Mouse (Mus musculus): ENCODE results near the gene Prss58. TPM values are rescaled to one million over a fixed set of nuclear protein-coding genes. Genes with fewer than 3 reads are reported as not detected.

Prss58 gene
- not detected in 2 replicates for polyA plus RNA-seq (2015; fragmentation: Nextera tagmentation; extraction: Ambion mirVana)

DNA sequence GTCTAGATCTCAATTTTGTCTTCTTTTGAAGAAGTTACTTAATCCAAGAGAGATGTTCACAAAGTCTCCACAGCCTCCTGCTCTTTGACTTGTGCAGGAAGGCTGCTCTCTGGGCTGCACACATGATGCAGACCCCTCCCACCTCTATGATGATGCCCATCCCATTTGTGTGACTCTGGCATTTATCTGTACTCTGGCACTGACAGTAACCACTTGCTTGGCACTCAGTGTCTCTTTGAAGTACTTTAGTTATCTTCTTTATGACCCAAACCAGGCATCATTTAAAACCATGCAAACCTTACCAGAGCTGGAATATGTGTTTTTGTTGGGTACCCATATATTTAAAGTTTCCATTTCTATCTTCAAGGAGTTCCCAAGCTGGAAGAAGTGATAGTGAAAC is at the start of gene Prss58:
Prss58 (minus strand) TSS at position 101 of the 400 bp plus-strand sequence.

GRCm38 (mm10) chr6:40940457-40940856 is 40.3 kb upstream of the Prss58 start, which contains the start of gene 1700074P13Rik:
1700074P13Rik (minus strand) TSS chr6:40940557.

GRCm38 (mm10) chr6:40887394-40887793 is 12.8 kb downstream of the Prss58 start, which contains the start of gene Moxd2:
Moxd2 (minus strand) TSS chr6:40887494.

Other genes with a start within 250 kb of the Prss58 start
- gene Moxd2, start 12.9 kb downstream of the Prss58 start, polyA plus RNA-seq (2015; fragmentation: Nextera tagmentation; extraction: Ambion mirVana) = not detected in 2 replicates
- gene 1700074P13Rik, start 40.2 kb upstream of the Prss58 start, polyA plus RNA-seq (2015; fragmentation: Nextera tagmentation; extraction: Ambion mirVana) = not detected in 2 replicates
- not detected in 2 replicates for gene Gm4744, start 51.5 kb upstream of the Prss58 start, polyA plus RNA-seq (2015; fragmentation: Nextera tagmentation; extraction: Ambion mirVana)
- 1.4 and 13.1 TPM in 2 replicates for gene 1810009J06Rik, start 64.4 kb upstream of the Prss58 start, polyA plus RNA-seq (2015; fragmentation: Nextera tagmentation; extraction: Ambion mirVana)
- 0.96 and 11.2 TPM in 2 replicates for gene Gm2663, start 99.1 kb upstream of the Prss58 start, polyA plus RNA-seq (2015; fragmentation: Nextera tagmentation; extraction: Ambion mirVana)
- gene 2210010C04Rik, start 135.1 kb upstream of the Prss58 start, polyA plus RNA-seq (2015; fragmentation: Nextera tagmentation; extraction: Ambion mirVana) = 5.9 and 18.4 TPM in 2 replicates

Measured in spleen, postnatal 0 days (tissue).